ENCODE assay signal across 5 mouse cellular contexts in the genomic region with DNA sequence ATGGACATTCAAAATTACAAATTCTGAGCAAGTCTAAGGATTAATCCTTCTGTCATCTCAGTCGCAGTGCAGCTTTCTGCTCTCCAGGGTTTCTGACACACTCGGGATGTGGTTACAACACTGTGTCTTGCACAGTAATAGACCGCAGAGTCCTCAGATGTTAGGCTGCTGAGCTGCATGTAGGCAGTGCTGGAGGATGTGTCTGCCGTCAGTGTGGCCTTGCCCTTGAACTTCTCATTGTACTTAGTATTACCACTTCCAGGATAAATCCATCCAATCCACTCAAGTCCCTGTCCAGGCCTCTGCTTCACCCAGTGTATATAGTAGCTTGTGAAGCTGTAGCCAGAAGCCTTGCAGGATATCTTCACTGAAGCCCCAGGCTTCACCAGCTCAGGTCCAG.
A peak's percentile ranks its signal among the peaks of the same experiment; 100 is the strongest.
DNase-seq lines count a peak whose midpoint lies in the region; ATAC-seq lines count a peak whose summit lies in the region.

No protein-coding gene starts in this region.

- 0 out of 2 replicates have a peak, but pooled peaks have one; percentile 17 for ATAC-seq in granulocyte monocyte progenitor cell, adult 5-6 weeks (replicated peaks; ENCODE audit: poor library complexity, severe bottlenecking)
- ATAC-seq in megakaryocyte progenitor cell, adult 5-6 weeks (replicated peaks; ENCODE audit: poor library complexity): peak; percentile 44

- peak; percentile 16 for DNase-seq in CD4-positive helper T cell, adult 2 months (ENCODE audit: low read depth, low spot score)
- DNase-seq in T-cell, adult 2 months (ENCODE audit: low spot score): peak; percentile 12
- DNase-seq in adrenal gland, adult 2 months: peak; percentile 3

Comparison
In these comparisons a context has a peak if more than half of its experiments do, and no peak if none do; other contexts are left out.
1. Peak in every context shown above with its lines: DNase-seq and ATAC-seq.